Mouse (Mus musculus): ENCODE results near the gene Tapbp. TPM values are rescaled to one million over a fixed set of nuclear protein-coding genes. Genes with fewer than 3 reads are reported as not detected.

The Tapbp gene
- polyA plus RNA-seq, 1 experiment, result 50.6 TPM

DNA sequence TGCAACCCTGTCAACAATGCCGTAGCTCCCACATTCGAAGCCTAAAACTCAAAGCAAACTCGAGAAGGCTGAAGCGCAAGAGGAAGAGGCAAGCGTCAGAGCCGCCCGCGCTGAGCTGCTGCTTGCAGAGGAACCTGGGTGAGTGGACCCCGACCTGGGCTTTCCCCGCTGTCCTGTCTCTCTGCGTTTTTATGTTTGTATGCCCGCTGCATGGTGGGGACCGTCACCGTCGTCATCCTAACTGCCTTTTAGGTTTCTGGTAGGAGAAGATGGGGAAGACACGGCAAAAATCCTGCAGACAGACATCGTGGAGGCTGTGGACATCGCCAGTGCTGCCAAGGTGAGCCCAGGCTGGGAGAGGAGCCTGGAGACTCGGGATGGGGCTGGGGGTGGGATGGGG lies 25.7 kb downstream of the Tapbp start:
- Histone ChIP-seq H3K36me3 (ENCODE audit: control insufficient read depth, insufficient read depth) (no peaks in the 10 kb centered on the region), H3K4me2 (ENCODE audit: low read depth) (peak overlapping the region; percentile 87), H3K4me3 (peak overlapping the region; percentile 81), H3ac (ENCODE audit: control insufficient read depth, insufficient read length) (peak overlapping the region; percentile 24), H3K79me2 (ENCODE audit: control insufficient read depth, insufficient read depth) (peaks cover 23% of the 10 kb centered on the region), H3K27me3 (ENCODE audit: control insufficient read depth, insufficient read depth, insufficient read length) (no peaks in the 10 kb centered on the region)
- TF ChIP-seq MYOG (IDR thresholded peaks at IDR 0.05; ENCODE audit: control insufficient read depth in 1 of 3, insufficient read depth in 1 of 3, insufficient read length in 2 of 3, low read depth in 2 of 3), result no peak
- TF ChIP-seq CEBPB (IDR thresholded peaks at IDR 0.05; ENCODE audit: insufficient read depth, poor library complexity, severe bottlenecking), result no peak
- TF ChIP-seq USF1 (IDR thresholded peaks at IDR 0.05; ENCODE audit: low read depth), result no peak
- no peak for TF ChIP-seq SRF (IDR thresholded peaks at IDR 0.05; ENCODE audit: control insufficient read depth, insufficient read length, low read depth)
- TF ChIP-seq E2F4 (IDR thresholded peaks at IDR 0.05; ENCODE audit: insufficient read depth), result no peak
- TF ChIP-seq POLR2AphosphoS2 (IDR thresholded peaks at IDR 0.05; ENCODE audit: insufficient read length, low read depth), result no peak
- no peak for TF ChIP-seq TCF3 (IDR thresholded peaks at IDR 0.05; ENCODE audit: insufficient read length, low read depth)
- no peak for TF ChIP-seq POLR2A (IDR thresholded peaks at IDR 0.05; ENCODE audit: insufficient read length, low read depth)
- TF ChIP-seq MAX (IDR thresholded peaks at IDR 0.05; ENCODE audit: low read depth), result no peak
- no peak for TF ChIP-seq MYOD1 (IDR thresholded peaks at IDR 0.05; ENCODE audit: control insufficient read depth in 1 of 3, insufficient read length in 2 of 3, low read depth in 2 of 3)
- no peak for TF ChIP-seq TCF12 (IDR thresholded peaks at IDR 0.05; ENCODE audit: insufficient read depth, poor library complexity, severe bottlenecking)

DNA sequence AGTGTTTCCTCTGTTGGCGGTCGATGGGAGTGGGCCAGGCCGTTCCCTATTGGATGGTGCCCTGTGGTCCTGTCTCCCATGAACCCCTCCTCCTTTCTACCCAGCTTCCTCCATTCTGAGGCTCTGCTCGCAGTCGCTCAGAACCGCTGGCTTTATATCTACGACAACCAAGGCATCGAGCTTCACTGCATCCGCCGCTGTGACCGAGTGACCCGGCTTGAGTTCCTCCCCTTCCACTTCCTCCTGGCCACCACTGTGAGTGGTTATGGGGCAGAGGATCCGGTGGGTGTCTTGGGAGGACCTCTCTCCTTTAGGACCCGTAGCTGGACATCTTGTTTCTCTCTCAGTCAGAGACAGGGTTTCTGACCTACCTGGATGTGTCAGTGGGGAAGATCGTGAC lies 27.8 kb downstream of the Tapbp start:
- H3ac ChIP-seq (ENCODE audit: control insufficient read depth, insufficient read length), result no peak overlapping the region
- no peaks in the 10 kb centered on the region for H3K36me3 ChIP-seq (ENCODE audit: control insufficient read depth, insufficient read depth)
- TF ChIP-seq CEBPB (IDR thresholded peaks at IDR 0.05; ENCODE audit: insufficient read depth, poor library complexity, severe bottlenecking) (no peak), SRF (IDR thresholded peaks at IDR 0.05; ENCODE audit: control insufficient read depth, insufficient read length, low read depth) (no peak), POLR2A (IDR thresholded peaks at IDR 0.05; ENCODE audit: insufficient read length, low read depth) (no peak), TCF3 (IDR thresholded peaks at IDR 0.05; ENCODE audit: insufficient read length, low read depth) (no peak), POLR2AphosphoS2 (IDR thresholded peaks at IDR 0.05; ENCODE audit: insufficient read length, low read depth) (no peak), MAX (IDR thresholded peaks at IDR 0.05; ENCODE audit: low read depth) (no peak), USF1 (IDR thresholded peaks at IDR 0.05; ENCODE audit: low read depth) (no peak), REST (IDR thresholded peaks at IDR 0.05; ENCODE audit: insufficient read depth, insufficient read length) (no peak), MYOG (IDR thresholded peaks at IDR 0.05; ENCODE audit: control insufficient read depth in 1 of 3, insufficient read depth in 1 of 3, insufficient read length in 2 of 3, low read depth in 2 of 3) (no peak), TCF12 (IDR thresholded peaks at IDR 0.05; ENCODE audit: insufficient read depth, poor library complexity, severe bottlenecking) (no peak), MYOD1 (IDR thresholded peaks at IDR 0.05; ENCODE audit: control insufficient read depth in 1 of 3, insufficient read length in 2 of 3, low read depth in 2 of 3) (no peak), E2F4 (IDR thresholded peaks at IDR 0.05; ENCODE audit: insufficient read depth) (no peak)
- no peak overlapping the region for H3K4me3 ChIP-seq
- peaks cover 23% of the 10 kb centered on the region for H3K79me2 ChIP-seq (ENCODE audit: control insufficient read depth, insufficient read depth)
- no peaks in the 10 kb centered on the region for H3K27me3 ChIP-seq (ENCODE audit: control insufficient read depth, insufficient read depth, insufficient read length)
- H3K4me2 ChIP-seq (ENCODE audit: low read depth), result no peak overlapping the region

DNA sequence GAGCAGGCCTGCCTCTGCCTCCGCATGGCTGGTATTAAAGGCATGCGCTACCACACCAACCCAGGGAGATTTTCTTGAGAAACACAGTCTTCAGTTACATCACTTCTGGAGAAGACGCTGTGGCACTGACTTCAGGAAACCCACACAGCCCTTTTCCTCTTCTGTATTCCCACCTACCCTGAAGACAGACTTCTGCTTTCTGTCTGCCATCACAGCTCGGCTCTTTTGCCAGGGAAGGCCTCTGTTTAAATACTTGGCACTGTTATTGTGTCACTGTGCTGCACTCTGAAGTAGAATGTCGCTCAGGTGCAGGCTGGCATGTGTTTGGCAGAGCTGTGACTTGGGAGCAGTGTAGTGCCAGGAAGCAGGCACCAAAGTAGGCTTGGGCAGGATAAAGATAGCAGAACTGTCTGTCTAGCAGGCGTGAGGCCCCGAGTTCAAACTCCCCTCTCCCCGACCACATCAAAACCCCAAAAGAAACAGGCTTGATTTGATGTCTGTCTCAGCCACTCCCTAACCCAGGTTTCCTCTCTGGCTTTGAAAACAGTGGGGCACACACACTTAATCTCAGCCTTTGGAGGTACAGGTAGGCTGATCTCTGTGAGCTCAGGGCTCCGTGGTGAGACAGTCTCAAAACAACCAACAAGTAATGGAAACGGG lies 31.9 kb downstream of the Tapbp start:
- H3K4me3 ChIP-seq, result no peak overlapping the region
- H3K36me3 ChIP-seq (ENCODE audit: control insufficient read depth, insufficient read depth), result no peaks in the 10 kb centered on the region
- H3K4me2 ChIP-seq (ENCODE audit: low read depth), result no peak overlapping the region
- H3K79me2 ChIP-seq (ENCODE audit: control insufficient read depth, insufficient read depth), result no peaks in the 10 kb centered on the region
- TF ChIP-seq E2F4 (IDR thresholded peaks at IDR 0.05; ENCODE audit: insufficient read depth) (no peak), MAX (IDR thresholded peaks at IDR 0.05; ENCODE audit: low read depth) (no peak), TCF12 (IDR thresholded peaks at IDR 0.05; ENCODE audit: insufficient read depth, poor library complexity, severe bottlenecking) (no peak), TCF3 (IDR thresholded peaks at IDR 0.05; ENCODE audit: insufficient read length, low read depth) (no peak), MYOG (IDR thresholded peaks at IDR 0.05; ENCODE audit: control insufficient read depth in 1 of 3, insufficient read depth in 1 of 3, insufficient read length in 2 of 3, low read depth in 2 of 3) (no peak), REST (IDR thresholded peaks at IDR 0.05; ENCODE audit: insufficient read depth, insufficient read length) (no peak), POLR2AphosphoS2 (IDR thresholded peaks at IDR 0.05; ENCODE audit: insufficient read length, low read depth) (no peak), POLR2A (IDR thresholded peaks at IDR 0.05; ENCODE audit: insufficient read length, low read depth) (no peak), CEBPB (IDR thresholded peaks at IDR 0.05; ENCODE audit: insufficient read depth, poor library complexity, severe bottlenecking) (no peak), USF1 (IDR thresholded peaks at IDR 0.05; ENCODE audit: low read depth) (no peak), SRF (IDR thresholded peaks at IDR 0.05; ENCODE audit: control insufficient read depth, insufficient read length, low read depth) (no peak), MYOD1 (IDR thresholded peaks at IDR 0.05; ENCODE audit: control insufficient read depth in 1 of 3, insufficient read length in 2 of 3, low read depth in 2 of 3) (no peak)
- no peaks in the 10 kb centered on the region for H3K27me3 ChIP-seq (ENCODE audit: control insufficient read depth, insufficient read depth, insufficient read length)
- H3ac ChIP-seq (ENCODE audit: control insufficient read depth, insufficient read length), result no peak overlapping the region

DNA sequence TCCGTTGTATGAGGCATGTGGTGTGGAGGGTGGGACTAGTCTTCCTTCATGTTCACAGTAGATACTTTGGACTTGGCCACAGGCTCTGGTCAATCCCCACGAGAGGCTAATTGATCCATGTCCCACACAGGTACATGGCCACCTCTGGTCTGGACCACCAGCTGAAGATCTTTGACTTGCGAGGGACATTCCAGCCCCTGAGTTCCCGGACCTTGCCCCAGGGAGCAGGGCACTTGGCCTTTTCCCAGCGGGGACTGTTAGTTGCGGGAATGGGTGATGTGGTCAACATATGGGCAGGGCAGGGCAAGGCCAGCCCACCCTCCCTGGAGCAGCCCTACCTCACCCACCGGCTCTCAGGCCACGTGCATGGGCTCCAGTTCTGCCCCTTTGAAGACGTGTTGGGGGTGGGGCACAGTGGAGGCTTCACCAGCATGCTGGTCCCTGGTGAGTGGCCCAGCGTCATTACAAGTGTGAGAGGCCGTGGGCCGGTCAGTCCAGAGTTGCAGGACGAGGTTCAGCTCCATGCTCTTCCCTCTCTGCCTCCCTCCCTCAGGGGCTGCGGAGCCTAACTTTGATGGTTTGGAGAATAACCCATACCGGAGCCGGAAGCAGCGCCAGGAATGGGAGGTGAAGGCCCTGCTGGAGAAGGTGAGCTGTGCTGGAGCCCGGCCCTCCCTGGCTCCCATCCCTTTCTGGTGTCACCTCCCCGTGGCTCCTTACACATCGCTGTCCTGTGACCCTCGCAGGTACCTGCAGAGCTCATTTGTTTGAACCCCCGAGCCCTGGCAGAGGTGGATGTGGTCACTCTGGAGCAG lies 32.6 kb downstream of the Tapbp start:
- Histone ChIP-seq H3K79me2 (ENCODE audit: control insufficient read depth, insufficient read depth) (peaks cover 2% of the 10 kb centered on the region), H3K27me3 (ENCODE audit: control insufficient read depth, insufficient read depth, insufficient read length) (no peaks in the 10 kb centered on the region), H3K36me3 (ENCODE audit: control insufficient read depth, insufficient read depth) (peaks cover 5% of the 10 kb centered on the region), H3K4me2 (ENCODE audit: low read depth) (no peak overlapping the region), H3K4me3 (no peak overlapping the region), H3ac (ENCODE audit: control insufficient read depth, insufficient read length) (no peak overlapping the region)
- TF ChIP-seq POLR2AphosphoS2 (IDR thresholded peaks at IDR 0.05; ENCODE audit: insufficient read length, low read depth) (peak; percentile 14), TCF3 (IDR thresholded peaks at IDR 0.05; ENCODE audit: insufficient read length, low read depth) (no peak)
